Mouse (Mus musculus): ENCODE measurements around the gene Cdk2.

Gene Cdk2

GRCm38 (mm10) chr10:128653866-128654265, 51.0 kb downstream of the Cdk2 start:
- no peak for DNase-seq
